In genomic region chr5:122048686-122049663, GRCm38 (mm10) we compare ENCODE assay signal across 8 mouse cellular contexts. TPM values are rescaled to one million over a fixed set of nuclear protein-coding genes. Genes with fewer than 3 reads are reported as not detected.
DNase-seq lines count a peak whose midpoint lies in the region; ATAC-seq and TF ChIP-seq lines count a peak whose summit lies in the region.

No protein-coding gene starts in this region.

- TF ChIP-seq CTCF in lung, embryonic 14.5 days (IDR thresholded peaks at IDR 0.05; ENCODE audit: low read depth): no peak

- peak; percentile 40 for DNase-seq in lung, embryonic 14.5 days
- no peak for DNase-seq in lung, postnatal 14 days
- peak; percentile 49 to 56 for DNase-seq in cerebellum, postnatal 25 days
- no peak for DNase-seq in left cerebral cortex, adult 9 months (ENCODE audit: low spot score in 2 of 2)
- DNase-seq in thymus, postnatal 14 days: no peak

- H3K4me3 ChIP-seq in lung, embryonic 14.5 days (ENCODE audit: low read depth, low read length): peak overlapping the region; percentile 74
- peak overlapping the region; percentile 72 for H3K4me3 ChIP-seq in hindbrain, embryonic 13.5 days
- H3K4me3 ChIP-seq in midbrain, embryonic 13.5 days (replicated peaks): peak overlapping the region; percentile 78

- H3K27me3 ChIP-seq in lung, embryonic 14.5 days (ENCODE audit: insufficient read depth, low read length): peaks cover 79% of the 10 kb centered on the region
- 0 out of 2 replicates have a peak, but pooled peaks cover 4% of the 10 kb centered on the region for H3K27me3 ChIP-seq in hindbrain, embryonic 13.5 days
- no peaks in the 10 kb centered on the region for H3K27me3 ChIP-seq in midbrain, embryonic 13.5 days

- no peaks in the 10 kb centered on the region for H3K9me3 ChIP-seq in lung, embryonic 14.5 days (ENCODE audit: low read depth, low read length)
- H3K9me3 ChIP-seq in hindbrain, embryonic 13.5 days: no peaks in the 10 kb centered on the region
- H3K9me3 ChIP-seq in midbrain, embryonic 13.5 days: no peaks in the 10 kb centered on the region

- ATAC-seq in lung, embryonic 14.5 days (ENCODE audit: insufficient read depth): peak; percentile 22; the same call in 1 of the 2 replicates
- ATAC-seq in hindbrain, embryonic 13.5 days (ENCODE audit: low FRiP score): no peak
- peak; percentile 31 for ATAC-seq in midbrain, embryonic 13.5 days
- no peak for ATAC-seq in frontal cortex, adult (ENCODE audit: low TSS enrichment)

- H3K36me3 ChIP-seq in lung, embryonic 14.5 days (ENCODE audit: insufficient read depth): no peaks in the 10 kb centered on the region
- H3K36me3 ChIP-seq in hindbrain, embryonic 13.5 days: no peaks in the 10 kb centered on the region
- no peaks in the 10 kb centered on the region for H3K36me3 ChIP-seq in midbrain, embryonic 13.5 days

- peak overlapping the region; percentile 82 for H3K4me2 ChIP-seq in lung, embryonic 14.5 days
- H3K4me2 ChIP-seq in hindbrain, embryonic 13.5 days: peak overlapping the region; percentile 81
- H3K4me2 ChIP-seq in midbrain, embryonic 13.5 days (replicated peaks): peak overlapping the region; percentile 78

- peak overlapping the region; percentile 65; the same call in 1 of the 2 replicates for H3K9ac ChIP-seq in lung, embryonic 14.5 days
- H3K9ac ChIP-seq in hindbrain, embryonic 13.5 days: peak overlapping the region; percentile 89
- peak overlapping the region; percentile 90 for H3K9ac ChIP-seq in midbrain, embryonic 13.5 days (replicated peaks)

- no peak overlapping the region for H3K27ac ChIP-seq in lung, embryonic 14.5 days (ENCODE audit: low read depth)
- H3K27ac ChIP-seq in hindbrain, embryonic 13.5 days: peak overlapping the region; percentile 98
- peak overlapping the region; percentile 96 for H3K27ac ChIP-seq in midbrain, embryonic 13.5 days

- H3K4me1 ChIP-seq in lung, embryonic 14.5 days (ENCODE audit: insufficient read depth): no peaks in the 10 kb centered on the region
- peaks cover 82% of the 10 kb centered on the region for H3K4me1 ChIP-seq in hindbrain, embryonic 13.5 days (replicated peaks)
- H3K4me1 ChIP-seq in midbrain, embryonic 13.5 days (replicated peaks): peaks cover 69% of the 10 kb centered on the region

- WGBS in lung, embryonic 14.5 days: 1% methylated on average over 52 of the region's 52 CpGs
- under 1% methylated on average over 52 of the region's 52 CpGs for WGBS in hindbrain, embryonic 13.5 days
- WGBS in midbrain, embryonic 13.5 days: under 1% methylated on average over 52 of the region's 52 CpGs

RNA-seq across cellular contexts. Expression of gene Cux2, which starts 0.9 kb away (rescaled TPM):
- 3.6 and 4.0 TPM in 2 replicates for polyA plus RNA-seq in lung, embryonic 14.5 days (2014; fragmentation: Nextera tagmentation; extraction: Ambion mirVana)
- polyA plus RNA-seq in hindbrain, embryonic 13.5 days (2015; fragmentation: Nextera tagmentation; extraction: Ambion mirVana): 28.1 and 29.1 TPM in 2 replicates
- polyA plus RNA-seq in midbrain, embryonic 13.5 days (2015; fragmentation: Nextera tagmentation; extraction: Ambion mirVana): 22.7 and 23.8 TPM in 2 replicates

RNA-seq across cellular contexts. Expression of gene Myl2, which starts 51.8 kb away (rescaled TPM):
- polyA plus RNA-seq in lung, embryonic 14.5 days (2014; fragmentation: Nextera tagmentation; extraction: Ambion mirVana): 0.42 and 2.4 TPM in 2 replicates
- polyA plus RNA-seq in hindbrain, embryonic 13.5 days (2015; fragmentation: Nextera tagmentation; extraction: Ambion mirVana): 3.7 and 7.3 TPM in 2 replicates
- 0.93 and 1.6 TPM in 2 replicates for polyA plus RNA-seq in midbrain, embryonic 13.5 days (2015; fragmentation: Nextera tagmentation; extraction: Ambion mirVana)

Comparison
In these comparisons a context has a peak if more than half of its experiments do, and no peak if none do; other contexts are left out.
1. DNase-seq: peak in lung, embryonic 14.5 days (single experiment) and cerebellum, postnatal 25 days (2 of 2); none in lung, postnatal 14 days (single experiment), left cerebral cortex, adult 9 months (0 of 2) and thymus, postnatal 14 days (single experiment).
2. ATAC-seq: peak in lung, embryonic 14.5 days (single experiment) and midbrain, embryonic 13.5 days (single experiment); none in hindbrain, embryonic 13.5 days (single experiment) and frontal cortex, adult (single experiment).
3. Peak in every context shown above with its lines, with median percentiles within 50 percentile points of each other: H3K4me2 ChIP-seq, H3K4me3 ChIP-seq and H3K9ac ChIP-seq.